Mouse (Mus musculus) stomach, embryonic 14.5 days (tissue): ENCODE results near the gene Kat8. TPM values are rescaled to one million over a fixed set of nuclear protein-coding genes. Genes with fewer than 3 reads are reported as not detected.
A peak's percentile ranks its signal among the peaks of the same experiment; 100 is the strongest.

Experiments
- ATAC-seq: fragments of 200-750 bp; cut with Nextera tagmentation; 2 replicates; pipeline ENCODE4 v1.8.0; 2017; ENCODE audit warnings: low read depth, moderate TSS enrichment; ENCODE audit not compliant: insufficient number of reproducible peaks, insufficient read depth, low FRiP score
- H3K27ac ChIP-seq: fragments of 300-500 bp; sonication (generic); 2 replicates; pipeline ENCODE4 v1.5.1; 2014; ENCODE audit warnings: mild to moderate bottlenecking, low read length, moderate library complexity, mixed read lengths
- H3K27me3 ChIP-seq: fragments of 300-500 bp; sonication (generic); 2 replicates; pipeline ENCODE4 v1.6.1; 2014; ENCODE audit warnings: low read length, control low read depth, mixed read lengths; ENCODE audit not compliant: control insufficient read depth, insufficient read depth
- H3K36me3 ChIP-seq: fragments of 300-500 bp; sonication (generic); 2 replicates; pipeline ENCODE4 v1.6.1; 2014; ENCODE audit warnings: mild to moderate bottlenecking, control low read depth, low read length, moderate library complexity, mixed read lengths; ENCODE audit not compliant: control insufficient read depth, insufficient read depth
- H3K4me1 ChIP-seq: fragments of 300-500 bp; sonication (generic); 2 replicates; pipeline ENCODE4 v1.6.1; 2014; ENCODE audit warnings: low read length, control low read depth, mixed read lengths; ENCODE audit not compliant: control insufficient read depth, insufficient read depth
- H3K4me2 ChIP-seq: fragments of 300-500 bp; sonication (generic); replicated peaks from 2 replicates; pipeline ENCODE4 v1.6.1; 2014; ENCODE audit warnings: low read depth, low read length, control low read depth
- H3K4me3 ChIP-seq: fragments of 300-500 bp; sonication (generic); 2 replicates; pipeline ENCODE4 v1.5.1; 2014; ENCODE audit warnings: low read depth, low read length, control low read depth
- H3K9ac ChIP-seq: fragments of 300-500 bp; sonication (generic); replicated peaks from 2 replicates; pipeline ENCODE4 v1.6.1; 2014; ENCODE audit warnings: low read depth, mild to moderate bottlenecking, control low read depth, low read length, moderate library complexity, mixed read lengths
- H3K9me3 ChIP-seq: fragments of 300-500 bp; sonication (generic); 2 replicates; pipeline ENCODE4 v1.6.1; 2016; ENCODE audit warnings: low read depth, low read length, control low read depth; ENCODE audit not compliant: control insufficient read depth
- WGBS: fragments of 180-500 bp; shearing (Covaris S2); extraction: QIAGEN DNeasy Blood & Tissue Kit; methylation state at CpG from one replicate; pipeline ENCODE4 v1.1.7; 2014; 5-methylcytosine and 5-hydroxymethylcytosine counted together
- polyA plus RNA-seq: library from polyadenylated mRNA; unstranded; fragments of >200 nt; fragmentation: Nextera tagmentation; extraction: Ambion mirVana; gene quantifications from 2 replicates; pipeline ENCODE4 v1.2.1, GENCODE M21; 2014

Gene Kat8
- polyA plus RNA-seq, result 40.3 and 43.0 TPM in 2 replicates

GRCm38 (mm10) chr7:127912190-127912871, at the start of gene Kat8:
TSS of gene Kat8 (plus strand) at chr7:127912516.
- H3K9ac ChIP-seq, result peak within 1 kb of the TSS; percentile 58
- H3K27me3 ChIP-seq, result no peaks in the 10 kb centered on the region
- no peaks in the 10 kb centered on the region for H3K9me3 ChIP-seq
- WGBS, result under 1% methylated on average over 40 of the region's 40 CpGs
- peaks cover 29% of the 10 kb centered on the region for H3K36me3 ChIP-seq
- H3K4me1 ChIP-seq, result peaks cover 4% of the 10 kb centered on the region; the same call in 1 of the 2 replicates
- peak within 1 kb of the TSS; percentile 92 for H3K4me3 ChIP-seq
- peak within 1 kb of the TSS; percentile 82 for H3K27ac ChIP-seq
- peak; percentile 96 for ATAC-seq
- peak within 1 kb of the TSS; percentile 51 for H3K4me2 ChIP-seq

GRCm38 (mm10) chr7:127866434-127866833, 45.9 kb upstream of the Kat8 start:
- Histone ChIP-seq H3K36me3 (peaks cover 29% of the 10 kb centered on the region), H3K4me3 (no peak overlapping the region), H3K4me2 (no peak overlapping the region), H3K9me3 (no peaks in the 10 kb centered on the region), H3K27ac (no peak overlapping the region), H3K9ac (no peak overlapping the region), H3K4me1 (0 out of 2 replicates have a peak, but pooled peaks cover 4% of the 10 kb centered on the region), H3K27me3 (no peaks in the 10 kb centered on the region)
- 97% methylated on average over 12 of the region's 12 CpGs for WGBS
- ATAC-seq, result no peak

DNA sequence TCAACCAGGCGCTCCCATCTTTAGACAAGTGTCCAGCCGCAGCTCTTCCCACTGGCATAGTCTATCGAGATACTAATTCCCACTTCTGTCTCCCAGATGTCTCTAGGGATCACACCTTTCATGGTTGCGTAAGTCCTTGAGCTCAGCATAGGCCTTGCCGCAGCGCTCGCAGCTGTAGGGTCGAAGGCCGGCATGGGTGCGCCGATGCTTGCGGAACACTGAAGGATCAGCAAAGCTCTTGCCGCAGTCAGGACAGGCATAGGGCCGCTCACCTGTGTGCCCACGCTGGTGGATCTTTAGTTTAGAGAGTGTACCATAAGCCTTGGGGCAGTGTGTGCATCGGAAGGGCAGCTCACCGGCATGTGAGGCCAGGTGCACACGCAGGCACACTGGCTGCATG, 44.7 kb upstream of the Kat8 start:
- H3K4me3 ChIP-seq, result no peak overlapping the region
- no peak for ATAC-seq
- H3K27ac ChIP-seq, result no peak overlapping the region
- 0 out of 2 replicates have a peak, but pooled peaks cover 4% of the 10 kb centered on the region for H3K4me1 ChIP-seq
- H3K9ac ChIP-seq, result no peak overlapping the region
- no peaks in the 10 kb centered on the region for H3K9me3 ChIP-seq
- H3K36me3 ChIP-seq, result peaks cover 29% of the 10 kb centered on the region
- 96% methylated on average over 18 of the region's 18 CpGs for WGBS
- no peaks in the 10 kb centered on the region for H3K27me3 ChIP-seq
- no peak overlapping the region for H3K4me2 ChIP-seq

DNA sequence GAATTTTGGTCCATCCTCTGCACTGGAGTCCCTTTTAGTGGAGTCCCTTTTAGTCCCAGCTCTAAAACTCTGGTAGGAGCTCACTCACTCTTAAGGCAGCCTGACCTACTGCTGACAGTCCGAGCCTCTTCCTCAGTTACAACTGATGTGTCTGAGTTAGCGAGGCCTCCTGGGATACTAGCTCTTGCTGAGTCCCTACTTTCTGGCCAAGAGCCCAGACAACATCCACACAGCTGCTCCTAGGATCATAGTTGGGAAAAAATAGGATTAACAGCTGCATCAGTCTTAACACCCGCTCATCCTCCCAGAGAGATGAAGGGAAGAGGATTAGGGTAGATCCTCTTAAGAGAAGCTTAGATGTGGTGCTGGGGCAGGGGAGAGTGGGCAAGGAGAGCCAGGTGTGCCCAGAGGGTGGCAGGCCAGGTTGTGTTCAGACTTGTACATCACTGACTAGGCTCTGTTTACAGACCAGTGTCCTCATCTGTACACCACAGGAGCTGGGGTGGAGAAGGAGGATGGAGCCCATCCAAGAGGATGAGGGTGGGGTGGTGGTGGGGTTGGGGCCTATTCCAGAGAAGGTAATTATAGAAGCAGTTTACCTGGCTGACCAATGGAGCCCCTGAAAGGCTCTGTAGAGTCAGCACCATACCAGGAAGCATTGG, 43.0 kb upstream of the Kat8 start:
- Histone ChIP-seq H3K27me3 (no peaks in the 10 kb centered on the region), H3K4me3 (no peak overlapping the region), H3K27ac (no peak overlapping the region), H3K9me3 (no peaks in the 10 kb centered on the region), H3K4me1 (peaks cover 8% of the 10 kb centered on the region; the same call in 1 of the 2 replicates), H3K4me2 (no peak overlapping the region), H3K36me3 (peaks cover 29% of the 10 kb centered on the region), H3K9ac (no peak overlapping the region)
- 54% methylated on average over 3 of the region's 3 CpGs for WGBS
- ATAC-seq, result no peak

DNA sequence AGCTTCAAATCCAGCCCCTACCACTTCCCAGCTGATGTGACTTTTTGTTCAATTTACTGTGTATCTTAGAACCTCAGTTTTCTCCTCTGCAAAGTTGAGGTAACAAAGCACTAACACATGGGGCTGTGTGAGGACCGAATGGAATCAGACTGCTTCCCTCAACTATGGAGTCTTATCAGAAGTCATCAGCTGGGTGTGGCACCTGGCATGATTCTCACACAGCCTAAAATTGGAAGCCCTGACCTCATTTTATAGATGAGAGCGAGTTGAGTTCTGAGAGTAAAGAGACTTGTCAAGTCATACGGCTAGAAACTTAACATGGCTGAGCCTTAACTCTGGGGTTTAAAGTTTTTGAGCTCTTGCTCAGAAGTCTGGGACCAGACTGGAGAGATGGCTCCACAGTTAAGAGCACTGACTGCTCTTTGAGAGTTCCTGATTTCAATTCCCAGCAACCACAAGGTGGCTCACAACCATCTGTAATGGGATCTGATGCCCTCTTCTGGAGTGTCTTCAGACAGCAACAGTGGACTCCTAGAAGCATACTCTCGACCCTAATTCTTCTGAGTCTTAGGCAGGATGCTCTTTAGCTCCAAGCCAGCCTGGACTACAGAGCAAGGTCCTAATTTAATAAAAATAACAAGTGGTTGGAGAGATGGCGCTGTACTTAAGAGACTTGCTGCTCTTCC, 42.0 kb upstream of the Kat8 start:
- Histone ChIP-seq H3K4me1 (peaks cover 12% of the 10 kb centered on the region; the same call in 1 of the 2 replicates), H3K9me3 (no peaks in the 10 kb centered on the region), H3K4me3 (no peak overlapping the region), H3K4me2 (no peak overlapping the region), H3K9ac (no peak overlapping the region), H3K36me3 (peaks cover 24% of the 10 kb centered on the region), H3K27ac (no peak overlapping the region), H3K27me3 (no peaks in the 10 kb centered on the region)
- 78% methylated on average over 5 of the region's 5 CpGs for WGBS
- ATAC-seq, result no peak

GRCm38 (mm10) chr7:127874812-127875626, 37.3 kb upstream of the Kat8 start:
- peaks cover 22% of the 10 kb centered on the region for H3K36me3 ChIP-seq
- H3K4me3 ChIP-seq, result peak overlapping the region; percentile 66
- H3K27me3 ChIP-seq, result no peaks in the 10 kb centered on the region
- no peaks in the 10 kb centered on the region for H3K9me3 ChIP-seq
- peak overlapping the region; percentile 95 for H3K27ac ChIP-seq
- peak overlapping the region; percentile 71 for H3K9ac ChIP-seq
- H3K4me2 ChIP-seq, result peak overlapping the region; percentile 63
- peak; percentile 2; the same call in 1 of the 2 replicates for ATAC-seq
- peaks cover 15% of the 10 kb centered on the region; the same call in 1 of the 2 replicates for H3K4me1 ChIP-seq
- WGBS, result 3% methylated on average over 20 of the region's 20 CpGs

- Histone ChIP-seq H3K27ac (peak overlapping the region; percentile 95), H3K9ac (peak overlapping the region; percentile 71), H3K36me3 (peaks cover 28% of the 10 kb centered on the region), H3K4me1 (peaks cover 15% of the 10 kb centered on the region; the same call in 1 of the 2 replicates), H3K4me2 (peak overlapping the region; percentile 92), H3K4me3 (peak overlapping the region; percentile 66), H3K27me3 (no peaks in the 10 kb centered on the region), H3K9me3 (no peaks in the 10 kb centered on the region)
- peak; percentile 92 for ATAC-seq
- under 1% methylated on average over 41 of the region's 43 CpGs for WGBS
Measured at GRCm38 (mm10) chr7:127875627-127876001, 36.7 kb upstream of the Kat8 start.
